Mouse (Mus musculus) macrophage (primary cell): ENCODE data around the gene Dmp1. TPM values are rescaled to one million over a fixed set of nuclear protein-coding genes. Genes with fewer than 3 reads are reported as not detected.

Source experiments
- H3K27ac ChIP-seq: fragments of 350-480 bp; formaldehyde crosslinking; 2 replicates; pipeline ENCODE4 v1.9.0; 2021
- H3K36me3 ChIP-seq: fragments of 350-480 bp; formaldehyde crosslinking; 2 replicates; pipeline ENCODE4 v1.9.0; 2021; ENCODE audit errors: inconsistent target
- H3K4me3 ChIP-seq: fragments of 350-480 bp; formaldehyde crosslinking; 2 replicates; pipeline ENCODE4 v1.9.0; 2021; ENCODE audit errors: inconsistent target
- H3K79me2 ChIP-seq: fragments of 350-480 bp; formaldehyde crosslinking; 2 replicates; pipeline ENCODE4 v1.9.0; 2021; ENCODE audit errors: inconsistent target
- WGBS: methylation state at CpG from one replicate; pipeline ENCODE4 v1.1.7; 2026; ENCODE audit warnings: inconsistent platforms; ENCODE audit not compliant: missing documents; 5-methylcytosine and 5-hydroxymethylcytosine counted together
- polyA plus RNA-seq: library from polyadenylated mRNA; stranded (reverse); fragments of 250-400 nt; gene quantifications from 3 replicates; pipeline ENCODE4 v1.2.4, GENCODE M21; 2018; ENCODE audit warnings: inconsistent platforms

Dmp1 gene
- polyA plus RNA-seq, 1 experiment from 2014 or later = not detected

DNA sequence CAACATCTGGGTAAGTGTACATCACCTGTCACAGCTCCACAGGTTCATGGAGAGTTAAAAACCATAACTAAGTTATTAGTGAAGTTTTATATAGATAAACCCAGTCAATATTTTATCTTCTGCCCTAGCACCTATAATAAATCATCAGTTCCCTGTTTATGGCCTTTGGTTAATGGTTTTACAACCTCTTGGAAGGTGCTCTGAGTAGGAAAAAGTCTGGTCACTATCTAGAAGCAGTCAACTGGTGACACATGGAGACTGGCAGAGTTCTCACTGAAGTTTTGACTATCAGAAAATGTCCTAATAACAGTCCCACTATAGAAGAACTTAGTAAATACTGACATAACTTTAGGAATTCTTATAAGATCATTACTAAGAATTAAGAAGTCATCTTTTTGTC lies 22.3 kb downstream of the Dmp1 start:
- Histone ChIP-seq H3K79me2 (no peaks in the 10 kb centered on the region), H3K27ac (no peak overlapping the region), H3K4me3 (no peak overlapping the region), H3K36me3 (no peaks in the 10 kb centered on the region)

DNA sequence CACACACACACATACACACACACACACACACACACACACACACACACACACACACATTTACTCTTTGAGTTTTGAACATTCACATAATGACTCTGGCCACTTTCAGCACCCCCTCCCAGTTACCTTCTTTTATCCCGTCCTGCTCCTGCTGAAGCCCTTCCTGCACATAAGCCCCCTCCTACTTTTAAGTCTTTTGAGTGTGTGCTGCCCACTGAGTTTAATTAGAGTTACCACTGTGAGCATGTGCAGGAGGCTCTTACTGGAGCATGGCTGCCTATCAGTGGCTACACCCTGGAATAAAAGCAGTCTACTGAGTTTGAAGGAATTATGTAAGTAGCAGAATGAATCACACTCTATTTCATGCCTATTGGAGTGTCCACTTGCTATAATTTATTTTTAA lies 26.1 kb downstream of the Dmp1 start:
- Histone ChIP-seq H3K4me3 (no peak overlapping the region), H3K27ac (no peak overlapping the region), H3K36me3 (no peaks in the 10 kb centered on the region), H3K79me2 (no peaks in the 10 kb centered on the region)
- no CpG with 5 or more reads among the region's 1 CpGs for WGBS

DNA sequence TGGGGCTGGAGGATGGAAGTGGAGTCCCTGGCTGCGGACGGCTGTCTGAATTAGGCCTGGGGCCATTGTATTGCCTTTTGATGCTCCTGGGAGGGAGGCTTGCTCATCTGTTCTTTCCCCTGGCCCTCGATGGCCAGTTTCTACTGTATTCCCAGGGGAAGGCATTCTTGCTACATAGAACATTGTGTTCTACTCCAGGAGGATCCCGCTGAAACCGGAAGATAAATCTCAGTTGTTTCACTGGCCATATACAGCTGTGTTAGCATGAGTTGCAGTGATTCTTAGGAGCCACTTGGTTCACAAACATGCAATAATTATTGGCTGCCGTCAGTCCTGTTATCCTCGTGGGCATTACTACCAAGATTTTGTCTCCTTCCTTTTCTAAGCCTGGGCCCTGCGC lies 34.3 kb downstream of the Dmp1 start:
- no peaks in the 10 kb centered on the region for H3K79me2 ChIP-seq
- WGBS = 93% methylated on average over 8 of the region's 8 CpGs
- no peak overlapping the region for H3K4me3 ChIP-seq
- no peak overlapping the region for H3K27ac ChIP-seq
- no peaks in the 10 kb centered on the region for H3K36me3 ChIP-seq

DNA sequence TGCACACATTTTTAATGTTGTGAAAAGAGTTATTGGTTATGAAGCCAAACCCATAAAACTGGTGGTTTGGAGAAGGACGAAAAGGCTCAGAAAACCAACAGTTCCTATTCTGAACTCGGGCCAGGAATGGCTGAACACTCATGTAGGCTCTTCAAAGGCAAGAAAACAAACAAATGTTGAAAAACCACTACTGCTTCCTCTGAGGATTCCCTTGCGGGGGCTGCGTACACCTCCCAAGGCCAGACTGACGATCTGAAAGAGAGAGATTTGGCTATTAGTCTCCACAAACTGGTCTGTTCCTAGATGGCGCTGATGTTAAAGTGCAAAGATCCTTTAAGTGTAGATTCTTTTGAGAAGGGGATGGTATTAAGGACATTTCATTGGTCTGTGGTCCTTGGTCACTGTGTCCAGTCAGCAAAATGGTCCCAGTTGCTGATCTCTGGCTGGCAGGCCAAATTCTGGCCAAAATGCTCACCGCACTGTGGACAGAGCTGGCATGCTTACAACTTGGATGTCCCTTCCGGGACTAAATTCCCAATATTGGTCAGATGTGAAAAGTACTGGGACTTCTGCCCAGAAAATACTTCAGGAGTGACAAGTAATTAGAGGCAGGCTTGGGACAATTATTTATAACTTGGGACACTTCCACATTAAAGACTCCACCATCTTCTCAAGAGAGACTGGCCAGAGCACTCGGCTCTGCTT lies 37.4 kb downstream of the Dmp1 start:
- WGBS = 85% methylated on average over 9 of the region's 9 CpGs
- Histone ChIP-seq H3K27ac (no peak overlapping the region), H3K4me3 (no peak overlapping the region), H3K36me3 (no peaks in the 10 kb centered on the region), H3K79me2 (no peaks in the 10 kb centered on the region)

DNA sequence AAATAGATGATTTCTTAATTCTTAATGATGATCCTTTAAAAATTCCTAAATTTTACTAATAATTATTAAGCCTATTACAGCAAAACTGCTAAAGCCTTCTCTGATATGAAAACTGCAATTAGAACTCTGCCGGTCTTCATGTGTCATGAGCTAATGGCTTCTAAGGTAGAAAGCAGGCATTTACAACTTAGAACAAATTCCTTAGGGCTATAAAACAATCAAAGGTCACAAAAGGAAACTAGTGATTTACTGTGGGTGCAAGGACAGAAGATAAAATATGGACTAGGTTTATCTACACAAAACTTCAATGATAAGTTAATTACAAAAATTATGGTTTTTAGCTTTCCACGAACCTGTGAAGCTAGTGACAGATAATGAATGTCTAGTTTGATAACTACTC lies 41.8 kb downstream of the Dmp1 start:
- 64% methylated on average over 2 of the region's 2 CpGs for WGBS
- Histone ChIP-seq H3K36me3 (no peaks in the 10 kb centered on the region), H3K79me2 (no peaks in the 10 kb centered on the region), H3K4me3 (no peak overlapping the region), H3K27ac (no peak overlapping the region)

DNA sequence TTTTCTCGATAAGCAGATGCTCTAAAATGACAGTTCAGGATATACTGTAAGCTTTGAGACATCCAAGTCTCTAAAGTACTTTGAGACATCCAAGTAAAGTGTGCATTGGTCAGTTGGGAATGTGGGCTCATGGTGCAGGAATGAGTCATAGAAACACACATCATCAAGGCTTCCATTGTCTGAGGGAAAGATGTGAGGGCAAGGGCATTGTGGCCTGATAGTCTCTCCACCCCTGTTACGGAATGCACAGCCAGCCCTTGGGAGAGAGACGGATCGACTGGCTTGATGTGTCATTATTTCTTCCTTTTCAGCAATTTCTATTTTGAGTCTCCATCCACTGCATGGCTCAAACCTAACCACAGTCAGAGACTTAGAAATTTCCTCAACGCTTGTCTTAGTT lies 49.4 kb downstream of the Dmp1 start:
- Histone ChIP-seq H3K4me3 (no peak overlapping the region), H3K36me3 (no peaks in the 10 kb centered on the region), H3K27ac (no peak overlapping the region), H3K79me2 (no peaks in the 10 kb centered on the region)
- 77% methylated on average over 5 of the region's 5 CpGs for WGBS

DNA sequence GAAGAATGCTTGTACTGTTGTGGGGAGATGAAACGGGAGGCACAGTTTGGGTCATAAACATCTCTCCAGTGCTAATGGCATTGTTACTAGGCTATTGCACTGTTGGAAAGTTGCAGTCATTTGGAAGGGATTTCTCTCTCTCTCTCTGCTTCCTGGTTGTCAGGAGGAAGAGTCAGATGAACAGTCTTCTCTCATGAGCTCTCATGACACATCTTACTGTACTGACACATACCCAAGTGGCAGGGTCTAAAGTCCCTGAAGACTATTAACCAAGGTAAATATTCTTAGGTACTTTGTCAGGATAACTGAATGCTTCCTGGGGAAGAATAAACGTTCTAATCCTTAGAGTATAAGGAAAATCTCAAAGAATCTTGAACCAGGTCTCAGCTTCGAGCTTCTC lies 54.2 kb downstream of the Dmp1 start:
- Histone ChIP-seq H3K36me3 (no peaks in the 10 kb centered on the region), H3K79me2 (no peaks in the 10 kb centered on the region), H3K4me3 (no peak overlapping the region), H3K27ac (no peak overlapping the region)
- WGBS = 65% methylated on average over 3 of the region's 3 CpGs

DNA sequence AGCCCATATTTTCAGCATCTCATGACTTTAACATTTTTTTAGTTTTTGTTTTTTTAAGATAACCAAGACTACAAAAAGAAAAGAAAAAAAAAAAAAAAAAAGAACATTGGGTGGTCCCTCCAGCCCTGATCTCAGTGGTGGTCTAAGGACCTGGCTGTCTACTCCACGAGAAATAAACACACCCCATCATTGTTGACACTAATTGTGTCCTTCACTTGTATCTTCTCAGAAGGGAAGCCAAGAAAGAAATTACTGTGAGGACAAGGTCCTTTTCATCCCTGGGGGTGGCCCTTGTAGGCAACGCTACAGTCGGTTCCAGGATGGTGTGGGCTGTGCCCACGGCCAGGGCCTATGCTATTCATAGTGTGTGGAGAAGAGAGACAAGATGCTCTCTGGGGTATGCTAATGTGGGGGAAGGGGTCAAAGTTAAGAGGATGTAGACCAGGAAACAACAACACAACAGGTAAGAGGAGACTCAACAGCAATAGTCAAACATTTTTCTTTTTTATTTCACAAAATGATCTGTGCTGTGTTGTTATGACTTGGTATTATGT lies 59.6 kb downstream of the Dmp1 start:
- no peaks in the 10 kb centered on the region for H3K79me2 ChIP-seq
- no peak overlapping the region for H3K4me3 ChIP-seq
- H3K36me3 ChIP-seq = no peaks in the 10 kb centered on the region
- 80% methylated on average over 4 of the region's 4 CpGs for WGBS
- H3K27ac ChIP-seq = no peak overlapping the region

DNA sequence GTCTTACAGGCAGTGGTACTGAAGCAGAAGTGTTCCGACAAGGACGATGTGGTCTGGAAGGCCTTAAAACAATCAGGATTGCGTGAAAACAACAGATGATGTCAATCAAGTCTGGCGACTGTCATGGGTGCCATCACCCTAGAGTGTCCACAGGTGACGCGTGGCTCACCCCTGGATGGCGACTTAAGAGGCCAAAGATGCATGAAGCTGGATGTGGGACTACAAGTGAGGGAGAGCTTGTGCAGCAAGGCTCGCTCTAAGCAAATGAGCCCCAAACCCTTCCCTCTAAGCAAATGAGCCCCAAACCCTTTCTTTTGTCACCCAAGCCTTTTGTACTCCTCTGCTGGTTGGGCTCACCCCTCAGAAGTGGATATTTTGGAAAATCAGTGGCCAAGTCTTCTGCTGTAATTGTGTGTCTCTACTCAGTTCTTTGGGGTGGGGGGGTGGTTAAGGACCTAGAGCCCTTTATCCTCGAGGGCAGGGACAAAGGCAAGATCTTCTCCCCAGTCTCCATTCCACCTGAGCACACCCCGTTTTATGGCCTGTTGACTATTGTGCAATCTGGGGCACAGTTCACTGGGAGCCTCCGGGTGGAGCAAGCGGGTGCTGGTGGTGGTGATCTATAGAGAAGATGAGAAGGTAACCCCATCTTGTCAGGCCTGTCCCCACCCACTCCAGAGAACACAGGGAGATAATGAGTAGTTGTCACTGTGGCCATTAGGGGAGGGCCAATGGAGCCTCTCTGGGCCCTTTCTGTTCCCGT lies 60.8 kb downstream of the Dmp1 start:
- Histone ChIP-seq H3K79me2 (no peaks in the 10 kb centered on the region), H3K36me3 (no peaks in the 10 kb centered on the region), H3K4me3 (no peak overlapping the region), H3K27ac (no peak overlapping the region)
- 91% methylated on average over 13 of the region's 13 CpGs for WGBS

Other genes starting within 250 kb of the Dmp1 start
- gene Hsd17b13, start 225.2 kb upstream of the Dmp1 start, polyA plus RNA-seq = not detected in 3 replicates
- 85.0 to 228 TPM (median 171 TPM) in 3 replicates for gene Hsd17b11, start 180.7 kb upstream of the Dmp1 start, polyA plus RNA-seq
- gene Nudt9, start 156.3 kb upstream of the Dmp1 start, polyA plus RNA-seq = 71.3 to 148 TPM (median 96.6 TPM) in 3 replicates
- not detected in 3 replicates for gene Gm17660, start 125.0 kb upstream of the Dmp1 start, polyA plus RNA-seq
- gene Sparcl1, start 88.9 kb upstream of the Dmp1 start, polyA plus RNA-seq = not detected in 3 replicates
- gene Dspp, start 31.9 kb upstream of the Dmp1 start, polyA plus RNA-seq = not detected in 3 replicates
- gene Ibsp, start 96.6 kb downstream of the Dmp1 start, polyA plus RNA-seq = not detected in 3 replicates
- gene Mepe, start 122.7 kb downstream of the Dmp1 start, polyA plus RNA-seq = not detected in 3 replicates
- gene Spp1, start 232.5 kb downstream of the Dmp1 start, polyA plus RNA-seq = 3,232 to 4,719 TPM (median 4,121 TPM) in 3 replicates